Mouse (Mus musculus) heart, postnatal 0 days (tissue): ENCODE data around the gene Immp2l.

Experiments
- CTCF ChIP-seq: IDR thresholded peaks from 2 replicates; pipeline ENCODE4 v1.5.1; 2016; ENCODE audit warnings: antibody characterized with exemption, control low read depth, low read depth
- EP300 ChIP-seq: IDR thresholded peaks from 2 replicates; pipeline ENCODE4 v1.6.1; 2016; ENCODE audit warnings: antibody characterized with exemption, low read depth

DNA sequence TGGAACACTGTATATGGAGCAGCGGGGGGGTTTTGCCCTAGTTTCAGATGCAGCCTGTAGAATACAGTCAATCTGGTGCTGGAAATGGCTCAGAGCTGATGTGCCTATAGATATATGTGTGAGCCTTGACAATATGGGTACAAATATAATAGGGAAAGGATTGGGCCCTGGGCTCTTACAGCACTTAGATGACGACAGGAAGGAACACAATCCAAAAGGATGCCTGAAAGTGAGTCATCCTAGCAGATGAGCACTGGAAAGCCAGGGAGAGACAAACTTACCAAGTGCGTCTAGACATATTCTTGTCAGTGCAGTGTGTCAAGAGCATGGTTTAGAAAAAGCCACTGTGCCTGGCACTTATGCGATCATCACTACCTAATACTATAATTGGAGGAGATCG, 516.1 kb downstream of the Immp2l start:
- no peak for TF ChIP-seq CTCF
- no peak for TF ChIP-seq EP300
